Mouse (Mus musculus) limb, embryonic 14.5 days (tissue): ENCODE data around the gene Reg4. TPM values are rescaled to one million over a fixed set of nuclear protein-coding genes. Genes with fewer than 3 reads are reported as not detected.

Source experiments
- ATAC-seq: fragments of 200-750 bp; cut with Nextera tagmentation; 2 replicates; pipeline ENCODE4 v1.8.0; 2017; ENCODE audit warnings: low read depth, moderate number of reproducible peaks, moderate TSS enrichment; ENCODE audit not compliant: low FRiP score
- DNase-seq: peaks from one replicate; pipeline ENCODE4 v3.0.0-alpha.2; 2015; ENCODE audit warnings: low spot score
- H3K27ac ChIP-seq: fragments of 300-500 bp; sonication (generic); replicated peaks from 2 replicates; pipeline ENCODE4 v1.5.1; 2014; ENCODE audit warnings: low read depth, mild to moderate bottlenecking, low read length, moderate library complexity, mixed read lengths
- H3K27me3 ChIP-seq: fragments of 300-500 bp; sonication (generic); 2 replicates; pipeline ENCODE4 v1.6.1; 2014; ENCODE audit warnings: low read length, mixed read lengths; ENCODE audit not compliant: control insufficient read depth, insufficient read depth
- H3K36me3 ChIP-seq: fragments of 300-500 bp; sonication (generic); 2 replicates; pipeline ENCODE4 v1.6.1; 2014; ENCODE audit warnings: mild to moderate bottlenecking, low read length, moderate library complexity, mixed read lengths; ENCODE audit not compliant: control insufficient read depth, insufficient read depth
- H3K4me1 ChIP-seq: fragments of 300-500 bp; sonication (generic); 2 replicates; pipeline ENCODE4 v1.6.1; 2014; ENCODE audit warnings: antibody characterized with exemption, low read length, mixed read lengths; ENCODE audit not compliant: control insufficient read depth, insufficient read depth
- H3K4me2 ChIP-seq: fragments of 300-500 bp; sonication (generic); replicated peaks from 2 replicates; pipeline ENCODE4 v1.6.1; 2014; ENCODE audit warnings: low read depth, mild to moderate bottlenecking, low read length, moderate library complexity; ENCODE audit not compliant: severe bottlenecking
- H3K4me3 ChIP-seq: fragments of 300-500 bp; sonication (generic); replicated peaks from 2 replicates; pipeline ENCODE4 v1.5.1; 2014; ENCODE audit warnings: low read length
- H3K9ac ChIP-seq: fragments of 300-500 bp; sonication (generic); 2 replicates; pipeline ENCODE4 v1.6.1; 2014; ENCODE audit warnings: mild to moderate bottlenecking, low read depth, low read length, moderate library complexity; ENCODE audit not compliant: severe bottlenecking
- H3K9me3 ChIP-seq: fragments of 300-500 bp; sonication (generic); 2 replicates; pipeline ENCODE4 v1.6.1; 2016; ENCODE audit warnings: low read length; ENCODE audit not compliant: control insufficient read depth
- POLR2A ChIP-seq: fragments of 200-500 bp; IDR thresholded peaks from 2 replicates; pipeline ENCODE4 v1.8.0; 2012; ENCODE audit warnings: inconsistent platforms, mild to moderate bottlenecking, moderate library complexity, borderline replicate concordance; ENCODE audit not compliant: insufficient read depth, insufficient read length; ENCODE audit errors: extremely low read depth
- WGBS: fragments of 180-500 bp; shearing (Covaris S2); extraction: QIAGEN DNeasy Blood & Tissue Kit; methylation state at CpG from one replicate; pipeline ENCODE4 v1.1.7; 2014; 5-methylcytosine and 5-hydroxymethylcytosine counted together
- polyA plus RNA-seq, 2 experiments: library from polyadenylated mRNA; depleted of rRNA in 1 of 2; stranded (reverse) in 1 of 2; unstranded in 1 of 2; fragments of >200 nt; fragmentation: Nextera tagmentation in 1 of 2; extraction: Ambion mirVana in 1 of 2; gene quantifications; 2 replicates each; pipeline versions ENCODE4 v1.2.1 to v1.2.3; 2012 to 2014

Gene Reg4
- polyA plus RNA-seq, 2 experiments: not detected

DNA sequence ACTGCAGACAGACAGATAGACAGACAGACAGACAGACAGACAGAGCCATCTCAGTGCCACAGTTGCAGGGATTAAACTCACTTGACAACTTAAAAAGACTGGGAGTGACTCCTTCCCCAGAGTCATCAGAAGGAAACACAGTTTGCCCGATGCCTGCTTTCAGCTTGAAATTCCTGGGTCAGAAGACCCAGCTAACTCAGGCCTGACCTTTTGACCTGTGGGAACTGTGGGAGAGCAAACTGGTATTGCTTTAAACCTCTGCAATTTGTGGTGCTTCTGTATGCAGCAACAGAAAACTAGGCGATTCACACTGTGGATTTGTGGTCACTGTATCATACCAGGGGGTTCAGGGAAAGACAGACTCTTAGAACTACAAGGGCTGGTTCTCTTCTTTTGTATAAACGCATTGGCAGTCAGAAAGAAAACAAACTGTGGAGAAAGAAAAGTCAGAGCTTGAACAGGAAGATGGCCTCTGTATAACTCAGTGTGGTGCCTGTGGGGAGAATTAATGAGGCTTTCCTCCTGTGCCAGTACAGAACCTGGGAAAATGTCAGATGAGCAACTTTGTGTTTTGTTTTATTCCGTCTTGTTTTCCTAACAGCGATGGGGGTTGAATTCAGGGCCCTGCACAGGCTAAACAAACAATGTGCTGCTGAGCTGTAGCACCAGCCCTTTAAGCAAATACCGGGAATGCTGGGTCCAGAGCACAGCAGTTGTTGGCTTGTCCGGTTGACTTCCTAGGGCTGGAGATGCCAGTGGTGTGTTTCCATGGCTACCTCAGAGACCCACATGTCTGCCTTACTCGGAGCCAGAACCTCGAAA, 24.0 kb upstream of the Reg4 start:
- DNase-seq (no peak), ATAC-seq (no peak)
- Histone ChIP-seq H3K27me3 (no peaks in the 10 kb centered on the region), H3K36me3 (no peaks in the 10 kb centered on the region), H3K4me1 (no peaks in the 10 kb centered on the region), H3K27ac (no peak overlapping the region), H3K4me3 (no peak overlapping the region), H3K9me3 (no peaks in the 10 kb centered on the region), H3K9ac (no peak overlapping the region), H3K4me2 (no peak overlapping the region)
- WGBS: 42% methylated on average over 9 of the region's 9 CpGs
- no peak for TF ChIP-seq POLR2A

DNA sequence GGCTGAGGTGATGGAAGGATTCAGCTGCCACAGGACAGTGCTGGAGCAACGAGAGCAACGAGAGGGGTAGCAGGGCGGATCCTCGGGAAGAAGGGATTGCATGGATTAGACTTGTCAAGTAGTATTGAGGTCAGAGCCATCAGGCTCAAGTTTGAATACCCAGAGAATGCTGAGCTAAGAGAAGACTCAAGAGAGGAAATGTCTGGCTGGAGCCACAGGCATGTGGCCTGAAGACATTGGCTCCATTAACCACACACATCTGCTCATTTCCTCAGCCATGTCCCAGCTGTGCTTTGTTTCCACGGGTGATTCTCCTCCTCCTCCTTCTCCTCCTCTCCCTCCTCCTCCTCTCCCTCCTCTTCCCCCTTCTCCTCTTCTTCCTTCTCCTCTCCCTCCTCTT, 22.2 kb upstream of the Reg4 start:
- Histone ChIP-seq H3K4me2 (no peak overlapping the region), H3K27ac (no peak overlapping the region), H3K9ac (no peak overlapping the region), H3K9me3 (no peaks in the 10 kb centered on the region), H3K27me3 (no peaks in the 10 kb centered on the region), H3K4me3 (no peak overlapping the region), H3K36me3 (no peaks in the 10 kb centered on the region), H3K4me1 (no peaks in the 10 kb centered on the region)
- no peak for TF ChIP-seq POLR2A
- DNase-seq (no peak), ATAC-seq (no peak)
- 62% methylated on average over 5 of the region's 5 CpGs for WGBS

DNA sequence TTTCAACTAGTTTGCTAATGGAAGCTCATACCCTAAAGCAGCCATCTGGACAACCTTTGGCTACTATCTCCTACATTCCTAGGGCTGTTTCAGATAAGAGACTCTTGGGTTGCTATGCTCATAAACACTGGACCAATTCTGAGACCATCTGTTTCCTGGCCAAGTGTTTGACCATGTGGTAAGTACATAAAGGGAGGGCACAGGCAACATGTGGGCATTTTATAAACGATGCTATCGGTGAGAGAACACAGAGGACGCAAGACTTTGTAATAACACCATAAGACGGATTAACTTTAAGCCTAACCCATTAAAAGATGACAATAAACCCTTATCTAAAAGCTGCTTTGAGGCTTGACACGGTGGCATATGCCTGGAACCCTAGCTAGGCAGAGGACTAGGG, 18.7 kb upstream of the Reg4 start:
- Histone ChIP-seq H3K9ac (no peak overlapping the region), H3K4me3 (no peak overlapping the region), H3K4me1 (no peaks in the 10 kb centered on the region), H3K4me2 (no peak overlapping the region), H3K27me3 (no peaks in the 10 kb centered on the region), H3K27ac (no peak overlapping the region), H3K36me3 (no peaks in the 10 kb centered on the region), H3K9me3 (no peaks in the 10 kb centered on the region)
- ATAC-seq (no peak), DNase-seq (no peak)
- no peak for TF ChIP-seq POLR2A
- WGBS: 28% methylated on average over 5 of the region's 5 CpGs

DNA sequence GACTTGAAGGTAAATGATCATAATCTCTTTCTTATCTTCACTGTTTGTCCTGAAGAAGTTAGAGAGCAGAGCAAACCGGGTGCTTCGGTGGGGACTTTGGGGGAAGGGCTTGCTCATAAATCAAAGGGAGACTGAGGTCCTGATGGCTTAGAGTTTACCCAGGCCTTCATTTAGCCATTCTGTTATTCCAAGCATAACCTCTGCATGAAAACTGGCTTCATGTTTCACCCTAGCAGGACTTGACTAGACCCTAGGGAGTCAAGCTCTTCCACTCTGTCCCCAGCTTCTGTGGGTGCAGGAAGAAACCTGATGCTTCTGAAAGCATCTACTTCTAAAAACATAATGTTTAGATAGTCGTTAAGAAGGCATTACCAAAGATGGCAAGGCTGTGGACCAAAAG, 15.0 kb upstream of the Reg4 start:
- WGBS: 31% methylated on average over 3 of the region's 3 CpGs
- Histone ChIP-seq H3K36me3 (no peaks in the 10 kb centered on the region), H3K27ac (no peak overlapping the region), H3K4me1 (0 out of 2 replicates have a peak, but pooled peaks cover 2% of the 10 kb centered on the region), H3K27me3 (no peaks in the 10 kb centered on the region), H3K4me2 (no peak overlapping the region), H3K9ac (no peak overlapping the region), H3K9me3 (no peaks in the 10 kb centered on the region), H3K4me3 (no peak overlapping the region)
- DNase-seq (no peak), ATAC-seq (no peak)
- no peak for TF ChIP-seq POLR2A

DNA sequence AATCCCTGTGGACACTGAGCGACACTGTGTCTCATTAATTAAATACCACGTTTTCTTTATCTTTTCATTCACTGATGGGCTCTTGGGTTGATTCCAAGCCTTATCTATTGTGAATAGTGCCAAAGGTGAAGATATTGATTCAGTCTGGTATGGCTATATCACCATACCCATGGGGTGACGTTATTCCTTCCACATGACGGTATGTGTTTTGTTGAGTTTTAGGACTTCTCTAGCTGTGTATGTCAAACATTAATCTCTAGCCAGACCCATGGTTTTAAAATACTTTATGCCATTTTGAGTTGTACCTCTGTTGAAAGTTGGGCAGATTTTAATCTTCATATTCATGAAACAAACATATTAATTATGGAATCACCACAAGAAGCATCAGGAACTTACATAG, 12.8 kb upstream of the Reg4 start:
- no peak for DNase-seq
- H3K27ac ChIP-seq: no peak overlapping the region
- H3K27me3 ChIP-seq: no peaks in the 10 kb centered on the region
- no peak overlapping the region for H3K4me2 ChIP-seq
- no peak overlapping the region for H3K9ac ChIP-seq
- H3K9me3 ChIP-seq: no peaks in the 10 kb centered on the region
- H3K36me3 ChIP-seq: no peaks in the 10 kb centered on the region
- ATAC-seq: no peak
- H3K4me1 ChIP-seq: 0 out of 2 replicates have a peak, but pooled peaks cover 2% of the 10 kb centered on the region
- 85% methylated on average over 4 of the region's 4 CpGs for WGBS
- no peak overlapping the region for H3K4me3 ChIP-seq
- no peak for TF ChIP-seq POLR2A

DNA sequence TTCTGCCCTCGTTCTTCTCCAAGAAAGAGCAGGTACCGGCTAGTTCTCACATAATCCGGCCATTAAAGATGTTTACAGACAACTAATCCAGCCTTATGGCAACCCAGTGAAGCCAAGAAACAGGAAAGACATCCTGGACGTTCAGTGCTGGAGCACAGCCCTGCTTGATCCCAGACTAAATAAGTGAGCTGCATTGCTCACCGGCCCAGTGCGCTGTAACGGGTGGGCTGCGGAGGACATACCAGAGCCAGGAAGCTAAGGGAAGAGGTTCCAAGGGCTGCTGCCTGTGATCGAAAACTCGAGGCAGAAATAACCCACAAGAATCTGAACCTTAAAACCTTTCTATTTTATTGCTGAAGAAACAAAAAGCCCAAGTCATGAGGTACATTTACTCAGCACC, 11.1 kb upstream of the Reg4 start:
- Histone ChIP-seq H3K27me3 (no peaks in the 10 kb centered on the region), H3K4me3 (no peak overlapping the region), H3K4me1 (0 out of 2 replicates have a peak, but pooled peaks cover 2% of the 10 kb centered on the region), H3K36me3 (no peaks in the 10 kb centered on the region), H3K4me2 (no peak overlapping the region), H3K9ac (no peak overlapping the region), H3K9me3 (no peaks in the 10 kb centered on the region), H3K27ac (no peak overlapping the region)
- WGBS: 49% methylated on average over 10 of the region's 10 CpGs
- ATAC-seq (no peak), DNase-seq (no peak)
- TF ChIP-seq POLR2A: no peak
